Mouse (Mus musculus): Measurements from ENCODE around the gene Dnah11. TPM values are rescaled to one million over a fixed set of nuclear protein-coding genes. Genes with fewer than 3 reads are reported as not detected.

Dnah11 gene
- under 1 TPM; 0.74 to 0.98 TPM for total RNA-seq (2021)

DNA sequence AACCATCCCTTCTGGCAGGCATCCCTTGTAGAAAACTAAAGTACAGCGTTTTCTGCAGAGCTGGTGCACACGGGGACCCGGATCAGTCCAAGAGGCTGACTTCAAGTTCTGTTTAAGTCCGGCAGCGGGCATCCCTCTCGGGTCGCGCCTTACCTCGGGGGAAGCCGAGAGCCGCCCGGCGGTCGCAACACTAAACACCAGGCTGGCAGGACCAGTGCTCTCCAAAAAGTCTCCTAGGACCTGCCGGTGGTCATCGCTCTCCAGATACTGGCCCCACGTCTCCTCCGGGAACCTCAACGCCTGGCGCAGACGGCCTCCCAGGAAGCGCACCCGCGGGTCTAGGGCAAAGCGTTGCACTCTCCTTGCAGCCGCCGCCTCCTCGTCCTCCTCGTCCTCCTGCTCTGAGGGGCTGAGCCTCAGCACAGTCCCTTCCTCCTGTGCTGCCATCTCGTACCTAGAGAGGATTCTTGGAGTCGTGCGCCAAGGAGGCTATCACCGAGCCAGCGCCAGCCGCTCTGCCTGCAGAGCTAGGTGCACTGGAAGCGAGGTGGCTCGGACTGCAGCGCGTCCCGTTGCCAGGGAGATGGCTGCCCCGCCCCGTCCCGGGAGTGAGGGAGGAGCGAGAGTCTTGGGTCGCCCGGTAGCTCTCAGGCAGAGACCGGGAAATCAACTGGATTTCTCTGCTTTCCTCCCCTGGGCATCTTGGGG, at the start of gene Dnah11:
TSS of gene Dnah11 (minus strand) at position 658 of the 708 bp plus-strand sequence.
- DNase-seq = peak; percentile 66
- intact Hi-C loops (cut with DNase I) = no loop called here

DNA sequence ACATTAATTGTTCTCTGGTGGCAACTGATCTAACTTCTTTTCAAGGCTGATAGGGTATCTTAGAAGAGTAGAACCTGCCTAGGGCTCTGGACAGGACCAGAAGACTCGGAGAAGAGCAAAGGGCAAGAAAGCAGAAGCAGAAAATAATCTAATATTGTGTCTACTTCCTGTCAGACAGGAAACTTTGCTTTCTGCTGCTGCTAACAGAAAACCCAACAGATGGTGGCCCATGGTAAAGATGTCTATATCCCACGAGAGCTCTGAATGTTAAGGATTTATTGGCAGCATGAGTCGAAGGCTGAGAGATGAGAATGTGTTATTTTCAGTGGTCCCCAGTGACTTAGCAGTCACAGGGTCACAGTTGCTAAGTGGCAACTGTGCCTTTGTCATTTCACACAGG, 22.3 kb upstream of the Dnah11 start:
- DNase-seq = no peak

DNA sequence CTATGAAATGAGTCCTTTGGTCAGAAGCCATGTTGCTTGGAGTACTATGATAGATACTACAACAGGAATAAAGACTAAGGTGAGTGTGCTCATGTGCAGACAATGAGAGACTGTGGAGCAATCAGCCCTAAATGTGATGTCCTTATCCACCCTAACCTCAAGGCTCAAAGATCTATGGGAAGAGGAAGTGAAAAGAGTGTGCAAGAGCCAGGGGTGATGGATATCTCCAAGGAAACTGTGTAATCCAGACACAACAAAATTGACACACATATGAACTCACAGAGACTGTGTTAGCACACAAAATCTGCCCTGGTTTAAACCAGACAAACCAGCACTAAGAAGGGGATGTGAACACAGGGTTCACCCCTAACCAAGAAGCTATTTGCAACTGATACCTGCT, 21.2 kb upstream of the Dnah11 start:
- no peak for DNase-seq
- intact Hi-C loops (cut with DNase I) = no loop called here

More for the DNA sequence above, 22.3 kb upstream of the Dnah11 start:
- intact Hi-C loops (cut with DNase I) = no loop called here

DNA sequence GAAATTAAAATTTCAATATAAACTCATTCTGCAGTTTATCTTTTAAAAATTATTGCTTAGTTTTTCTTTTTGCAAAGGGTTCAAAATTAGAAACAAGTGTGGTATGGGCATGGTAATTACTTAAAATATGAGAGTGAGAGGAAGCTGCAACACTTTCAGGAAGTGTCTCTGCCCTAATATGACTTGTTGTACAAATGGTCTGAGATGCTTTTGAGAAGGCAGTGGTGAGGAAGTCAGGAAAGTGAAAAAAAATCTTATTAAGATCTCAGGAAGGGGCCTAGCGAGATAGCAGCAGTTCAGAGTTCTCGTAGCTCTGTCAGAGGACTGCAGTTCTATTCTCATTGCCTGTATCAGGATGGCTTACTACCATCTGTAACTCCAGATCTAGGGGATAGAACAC, 13.3 kb upstream of the Dnah11 start:
- DNase-seq = no peak
- intact Hi-C loops (cut with DNase I) = no loop called here

DNA sequence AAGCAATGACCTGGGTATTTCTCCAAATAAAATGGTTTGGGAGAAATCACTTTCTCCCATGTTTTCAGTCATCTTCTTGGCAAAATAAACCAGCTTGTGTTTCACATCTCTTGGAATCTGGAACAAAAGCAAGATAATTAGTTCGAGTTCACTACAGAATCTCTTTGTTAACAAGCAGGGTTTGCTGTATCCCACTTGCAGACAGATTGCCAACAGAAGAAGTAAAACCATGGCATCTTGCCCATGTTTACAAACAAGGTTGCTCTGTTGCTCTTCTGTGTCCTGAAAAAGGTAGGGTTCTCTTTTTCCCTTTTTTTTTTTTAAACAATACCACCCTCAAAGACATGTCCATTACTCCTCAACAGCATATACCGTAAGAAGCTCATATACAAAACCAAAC, 2.3 kb downstream of the Dnah11 start:
- DNase-seq = no peak
- intact Hi-C loops (cut with DNase I) = no loop called here

DNA sequence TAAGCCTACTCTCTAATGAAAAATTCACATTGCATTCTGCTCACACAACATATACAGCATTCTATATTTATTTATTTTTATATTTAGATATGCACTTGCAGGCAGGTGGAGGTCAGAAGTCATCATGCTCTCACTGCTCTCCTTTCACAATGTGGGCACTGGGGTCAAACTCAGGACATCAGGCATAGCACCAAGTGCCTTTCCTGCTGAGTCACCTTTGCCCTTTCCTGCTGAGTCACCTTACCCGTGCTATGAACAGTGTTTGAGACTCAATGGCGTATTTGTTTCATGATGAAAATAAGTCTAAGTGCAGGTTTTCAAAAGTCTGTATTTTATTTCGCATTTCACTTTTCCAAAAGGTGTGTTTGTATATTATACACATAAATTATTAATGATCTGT, 9.3 kb downstream of the Dnah11 start:
- intact Hi-C loops (cut with DNase I) = no loop called here
- no peak for DNase-seq

DNA sequence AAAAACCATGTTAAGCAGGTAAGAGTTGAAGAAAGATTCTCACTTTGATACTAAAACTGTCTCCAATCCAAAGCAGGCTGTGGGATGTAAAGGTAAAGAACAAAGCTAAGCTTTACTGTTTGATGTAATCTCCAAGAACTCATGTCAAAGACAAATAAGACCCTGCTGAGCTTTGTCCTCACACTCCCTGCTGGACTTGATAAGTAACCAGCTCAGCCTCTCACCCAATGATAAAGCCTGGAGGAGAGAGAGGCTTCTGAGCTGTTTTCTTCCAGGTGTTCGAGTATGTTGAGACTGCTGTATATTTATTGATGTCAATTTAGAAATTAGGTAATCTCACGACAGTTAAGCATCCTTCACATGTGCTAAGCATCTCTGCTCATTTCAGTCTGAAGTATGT, 11.2 kb downstream of the Dnah11 start:
- no peak for DNase-seq
- intact Hi-C loops (cut with DNase I) = no loop called here

DNA sequence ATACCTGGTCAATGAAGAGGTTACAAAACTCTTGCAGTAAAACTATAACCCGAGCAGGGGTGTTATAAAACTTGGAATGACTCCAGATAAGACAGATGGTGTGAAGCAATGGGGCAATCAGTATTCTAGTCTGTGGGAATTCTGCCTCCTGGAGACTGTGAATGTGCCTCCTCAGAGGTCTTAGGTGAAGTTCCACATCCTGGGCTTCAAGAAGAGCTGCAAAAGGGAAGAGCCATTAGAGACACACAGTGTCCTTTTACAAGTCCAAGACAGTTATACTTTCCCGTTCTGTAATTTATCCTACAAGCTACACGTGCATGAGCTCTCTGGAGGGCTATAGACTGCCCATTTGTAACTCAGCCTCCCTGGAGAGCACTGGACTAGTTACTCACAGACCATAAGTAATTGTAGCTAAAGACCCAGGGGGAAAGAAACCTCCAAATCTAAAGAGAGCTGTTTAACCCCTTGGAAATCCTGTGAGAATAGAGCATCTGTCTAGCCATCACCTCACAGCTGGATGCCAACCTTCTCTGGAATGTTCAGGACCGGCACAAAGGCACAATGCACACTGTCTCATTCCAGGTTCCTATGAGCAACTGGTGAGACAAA, 11.9 kb downstream of the Dnah11 start:
- DNase-seq = no peak
- intact Hi-C loops (cut with DNase I) = no loop called here

DNA sequence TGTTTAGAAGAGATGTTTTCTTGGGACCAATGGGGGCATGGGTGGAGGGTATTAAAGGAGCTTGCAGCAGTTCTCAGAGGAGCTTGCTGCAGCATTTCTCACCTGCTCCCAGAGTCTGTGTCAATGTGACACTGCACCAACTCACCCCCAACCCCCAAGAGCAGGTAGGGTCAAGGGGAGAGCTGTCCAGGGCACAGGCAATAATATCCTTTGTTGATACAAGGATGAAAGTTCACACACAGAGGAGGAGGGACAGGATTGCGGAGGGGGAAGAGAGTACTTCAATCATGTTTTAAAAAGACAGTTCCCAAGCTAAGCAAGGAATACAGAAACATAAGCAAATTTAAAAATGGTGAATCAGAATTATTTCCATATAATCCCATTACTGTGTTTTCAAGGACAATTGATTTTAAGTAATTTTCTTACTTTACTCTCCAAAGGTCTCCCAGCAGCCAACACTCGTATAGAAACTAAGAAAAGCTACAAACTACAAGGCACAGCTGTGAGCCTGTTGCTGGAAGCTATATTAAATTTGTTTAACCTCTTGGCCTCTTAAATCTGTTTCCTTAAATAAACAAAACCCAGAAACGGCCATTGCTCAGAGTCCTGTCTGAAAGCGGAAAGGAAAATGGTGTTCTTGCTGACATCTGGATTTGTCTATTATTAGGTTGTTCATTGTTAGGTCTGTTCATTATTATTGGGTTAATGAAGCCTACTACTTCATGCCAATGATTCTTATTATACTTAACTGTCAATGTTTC, 12.5 kb downstream of the Dnah11 start:
- intact Hi-C loops (cut with DNase I) = no loop called here
- no peak for DNase-seq

DNA sequence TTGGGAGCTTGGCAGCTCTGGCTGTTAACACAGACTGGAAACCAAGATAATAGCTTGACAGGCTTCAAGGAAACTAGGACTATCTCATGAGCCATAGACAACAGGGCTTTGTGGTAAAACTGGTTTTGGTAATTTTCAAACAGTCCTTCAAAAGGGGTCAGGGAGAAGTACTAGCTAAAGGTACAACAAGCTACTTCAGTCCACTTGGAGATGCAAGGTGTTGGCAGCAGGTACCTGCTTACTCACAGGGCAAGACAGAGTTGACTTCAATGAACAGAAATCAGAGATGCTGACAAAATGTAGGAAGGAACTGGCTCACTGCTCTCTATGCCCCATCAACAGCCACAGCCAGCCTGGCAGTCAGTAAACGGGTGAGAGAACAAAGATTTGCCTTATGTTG, 14.1 kb downstream of the Dnah11 start:
- DNase-seq = no peak
- intact Hi-C loops (cut with DNase I) = no loop called here

DNA sequence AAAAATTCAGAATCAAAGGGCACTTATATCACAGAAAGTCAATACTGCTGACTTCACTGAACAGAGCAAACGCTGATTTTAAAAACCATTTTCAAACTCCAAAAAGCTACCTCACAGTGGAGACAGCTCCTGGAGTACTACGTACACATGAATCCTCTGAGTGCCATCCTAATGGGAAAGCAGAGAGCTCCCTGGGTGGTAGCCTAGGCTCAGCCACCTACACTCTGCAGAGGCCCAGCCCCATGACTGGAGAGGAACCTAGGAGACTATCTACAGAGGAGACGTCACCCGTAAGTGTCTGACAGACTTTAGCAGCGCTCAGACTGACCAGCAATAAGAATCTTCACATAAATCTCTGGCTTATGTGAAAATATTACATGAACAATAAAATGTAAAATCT, 21.1 kb downstream of the Dnah11 start:
- no peak for DNase-seq
- intact Hi-C loops (cut with DNase I) = no loop called here

DNA sequence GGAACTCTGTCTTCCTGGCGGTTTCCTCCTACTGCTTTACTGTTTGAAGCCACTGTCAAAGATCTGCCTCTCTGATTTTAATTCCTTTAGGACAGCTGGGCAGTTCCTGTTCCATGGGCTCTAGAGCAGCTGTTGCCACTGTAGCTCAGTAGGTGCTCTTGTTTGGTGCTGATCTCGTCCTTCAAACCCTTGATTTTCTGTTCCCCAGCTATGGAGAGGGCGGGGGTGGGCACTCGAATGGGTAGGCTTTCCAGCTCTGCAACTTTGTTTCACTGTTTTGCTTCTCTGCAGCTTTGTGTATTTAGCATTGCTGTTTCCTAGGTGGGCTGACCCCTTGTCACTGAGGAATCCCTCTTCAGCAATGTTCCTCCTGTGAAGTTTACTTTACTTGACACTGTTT, 34.1 kb downstream of the Dnah11 start:
- no peak for DNase-seq
- intact Hi-C loops (cut with DNase I) = no loop called here

DNA sequence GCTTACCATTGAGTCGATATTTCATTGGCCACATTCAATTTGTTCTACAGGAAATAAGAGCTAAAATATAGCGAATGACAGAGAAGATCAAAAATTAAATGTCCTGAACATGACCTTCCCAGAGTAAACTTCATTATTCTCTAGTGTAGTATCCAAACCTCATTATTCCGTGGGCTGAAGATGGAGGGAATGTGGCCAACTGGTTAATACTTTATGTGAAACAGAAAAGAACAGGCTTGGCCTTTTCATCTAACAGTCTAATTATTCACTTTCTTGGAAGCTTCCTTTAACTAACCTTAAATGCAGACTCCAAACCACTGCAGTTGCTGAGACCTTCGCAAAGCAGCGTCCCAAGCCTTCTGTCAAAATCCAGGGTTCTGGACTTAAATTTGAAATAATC, 41.9 kb downstream of the Dnah11 start:
- no peak for DNase-seq
- intact Hi-C loops (cut with DNase I) = no loop called here

DNA sequence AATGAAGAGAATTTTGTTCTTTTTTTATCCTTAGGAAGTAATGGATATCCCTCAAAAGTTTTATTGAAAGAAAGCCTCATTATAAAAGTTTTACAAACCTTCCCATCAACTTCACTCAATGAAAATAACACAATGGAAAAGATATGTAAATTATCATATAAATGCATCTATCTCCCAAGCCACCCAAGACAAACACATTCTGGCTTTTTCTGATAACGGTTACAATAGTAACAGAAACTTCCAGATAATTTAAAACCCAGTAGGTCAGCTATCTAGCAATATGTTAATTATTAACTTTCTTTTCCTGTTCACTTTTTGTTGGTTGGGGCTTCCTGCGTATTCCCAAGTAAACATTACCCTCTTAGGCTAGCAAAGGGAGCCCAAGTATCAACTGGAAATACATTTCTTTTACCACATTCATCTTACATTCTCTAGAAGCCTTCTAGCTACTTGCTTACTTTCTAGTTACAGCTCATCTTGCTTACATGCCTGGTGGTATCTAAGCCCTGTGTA, 51.3 kb downstream of the Dnah11 start:
- intact Hi-C loops (cut with DNase I) = no loop called here
- no peak for DNase-seq

DNA sequence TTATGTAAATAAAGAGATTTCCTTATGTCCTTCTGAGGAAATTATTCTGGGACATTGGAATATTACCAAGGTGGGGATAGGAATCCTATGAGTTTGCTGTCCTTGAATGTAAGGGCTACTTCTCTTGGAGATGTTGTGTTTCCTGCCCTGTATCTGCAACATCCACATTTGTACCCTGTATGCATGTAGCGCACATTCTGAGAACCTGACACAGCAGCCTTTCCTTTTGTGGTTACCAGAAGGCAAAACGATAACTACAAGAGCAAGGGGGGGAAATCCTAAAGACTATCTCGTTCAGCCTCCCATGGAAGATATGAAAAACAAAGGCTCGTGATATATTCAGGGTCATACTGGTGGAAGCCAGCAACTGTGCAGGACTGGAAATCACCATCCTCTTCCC, 70.7 kb downstream of the Dnah11 start:
- DNase-seq = no peak
- intact Hi-C loops (cut with DNase I) = no loop called here

DNA sequence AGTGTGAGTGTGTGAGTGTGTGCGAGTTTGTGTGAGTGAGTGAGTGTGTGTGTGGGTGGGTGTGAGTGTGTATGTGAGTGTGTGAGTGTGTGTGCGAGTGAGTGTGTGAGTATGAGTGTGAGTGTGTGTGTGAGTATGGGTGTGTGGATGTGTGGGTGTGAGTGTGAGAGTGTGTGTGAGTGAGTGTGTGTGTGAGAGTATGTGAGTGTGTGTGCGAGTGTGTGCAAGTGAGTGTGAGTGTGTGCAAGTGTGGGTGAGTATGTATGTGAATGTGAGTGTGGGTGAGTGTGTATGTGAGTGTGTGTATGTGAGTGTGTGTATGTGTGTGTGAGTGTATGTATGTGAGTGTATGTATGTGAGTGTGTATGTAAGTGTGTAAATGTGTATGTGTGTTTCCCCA, 79.2 kb downstream of the Dnah11 start:
- intact Hi-C loops (cut with DNase I) = no loop called here
- no peak for DNase-seq

DNA sequence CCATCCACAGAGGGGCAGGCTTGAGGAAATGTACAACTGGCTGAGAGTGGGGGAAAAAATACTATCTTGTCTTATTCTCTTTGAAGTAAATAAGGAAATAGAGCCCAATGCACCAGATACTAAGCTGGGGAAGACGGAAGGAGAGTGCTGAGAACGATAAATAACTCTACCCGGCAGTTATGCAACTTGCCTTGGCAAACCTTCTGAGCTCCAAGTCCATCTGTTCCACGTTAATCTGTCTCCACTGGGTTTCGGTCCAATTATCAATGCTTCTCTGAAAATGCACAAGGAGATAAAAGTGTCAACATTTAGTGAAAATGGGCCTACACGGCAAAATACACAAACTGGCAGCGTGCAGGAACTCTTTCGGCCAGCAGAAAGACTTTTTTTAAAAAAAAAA, 86.2 kb downstream of the Dnah11 start:
- intact Hi-C loops (cut with DNase I) = no loop called here
- DNase-seq = no peak

DNA sequence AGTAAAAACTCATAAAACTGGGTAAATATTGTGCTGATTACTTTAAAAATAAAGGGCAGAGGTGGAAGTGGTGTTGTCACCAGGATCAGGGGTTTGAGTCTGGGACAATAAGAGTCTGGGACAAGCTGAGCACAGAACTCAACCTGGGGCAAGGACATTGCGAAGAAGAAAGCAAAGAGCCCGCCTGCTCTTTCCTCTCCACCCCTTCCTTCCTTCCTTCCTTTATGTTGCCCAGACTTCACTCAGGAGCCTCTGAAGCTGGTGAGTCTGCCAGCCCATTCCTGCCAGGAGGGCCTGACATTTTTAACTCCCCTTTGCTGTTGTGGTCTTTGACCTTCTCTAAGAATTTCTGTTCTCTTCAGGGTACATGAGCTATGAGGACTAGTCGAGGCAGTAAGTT, 86.9 kb downstream of the Dnah11 start:
- intact Hi-C loops (cut with DNase I) = no loop called here
- DNase-seq = no peak

DNA sequence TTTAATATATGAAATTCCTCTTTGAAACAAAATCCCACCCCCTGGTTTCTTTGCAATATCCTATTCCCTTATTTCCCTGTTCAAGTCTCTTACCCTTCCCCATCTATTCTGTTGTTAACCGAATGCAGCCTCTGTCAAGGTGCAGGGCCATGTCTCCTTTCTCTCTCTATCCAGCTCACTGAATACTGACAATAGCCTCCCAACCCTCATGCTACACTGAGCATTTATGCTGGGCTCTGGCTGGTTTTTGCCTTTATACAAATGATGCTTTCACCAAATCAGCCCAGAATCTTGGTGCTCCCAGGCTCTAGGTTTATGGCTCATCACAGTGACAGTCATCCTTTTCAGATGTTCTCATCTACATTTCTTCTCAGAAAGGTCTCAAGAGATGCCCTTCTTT, 91.1 kb downstream of the Dnah11 start:
- intact Hi-C loops (cut with DNase I) = no loop called here

DNA sequence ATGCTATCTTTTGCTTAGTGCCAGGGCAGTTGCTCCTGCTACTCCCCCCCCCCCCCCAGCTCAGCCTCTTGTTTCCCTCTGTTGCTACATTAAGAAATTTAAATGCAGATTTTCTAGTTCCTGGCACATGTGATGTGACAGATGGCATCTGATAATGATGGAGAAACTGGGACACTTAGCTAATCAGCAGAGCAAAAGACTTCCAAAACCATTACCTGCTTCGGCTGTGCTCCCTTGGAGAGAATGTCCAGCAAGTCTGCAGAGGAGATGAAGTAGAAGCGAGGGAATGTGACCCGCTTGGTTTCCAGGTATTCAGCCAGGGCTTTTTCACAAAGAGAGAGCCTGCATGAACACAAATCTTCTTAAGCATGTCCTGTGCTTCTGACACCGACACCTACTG, 94.3 kb downstream of the Dnah11 start:
- intact Hi-C loops (cut with DNase I) = no loop called here
- DNase-seq = no peak

More for the DNA sequence above, 91.1 kb downstream of the Dnah11 start:
- no peak for DNase-seq

DNA sequence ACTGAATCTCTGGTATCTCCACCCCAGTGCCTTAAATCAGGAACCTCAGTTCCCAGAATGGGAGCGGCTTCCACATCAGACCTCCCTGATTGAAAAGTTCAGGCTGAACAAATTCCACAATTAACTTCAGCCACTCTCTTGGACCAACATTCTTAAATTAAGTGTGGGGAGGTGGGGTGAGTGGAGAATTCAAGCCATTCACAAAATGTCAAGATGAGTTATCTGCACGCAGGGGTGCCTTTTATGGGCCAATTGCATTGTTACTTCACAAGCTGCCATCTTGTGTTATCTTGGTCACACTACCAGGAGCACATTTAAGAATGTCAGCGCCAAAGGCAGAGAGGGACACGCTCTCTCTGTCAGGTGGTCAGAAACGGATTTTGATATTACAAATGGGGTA, 99.1 kb downstream of the Dnah11 start:
- intact Hi-C loops (cut with DNase I) = no loop called here
- DNase-seq = no peak

DNA sequence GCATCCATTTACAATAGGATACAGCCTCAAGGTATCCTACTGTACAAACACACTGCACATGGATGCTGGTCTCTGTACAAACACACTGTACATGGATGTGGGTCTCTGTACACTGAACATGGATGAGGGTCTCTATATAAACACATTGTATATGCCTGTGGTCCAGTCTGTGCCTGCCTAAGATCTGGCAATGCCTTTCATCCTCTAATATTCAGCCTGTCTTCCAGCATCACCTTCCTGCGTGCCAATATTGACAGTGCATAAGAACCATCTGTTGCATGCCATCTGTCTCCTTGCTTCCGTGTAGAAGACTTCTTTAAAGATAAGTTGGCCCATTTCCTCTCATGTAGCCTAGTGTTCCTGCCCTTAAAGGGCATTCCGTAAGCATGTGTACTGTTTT, 100.6 kb downstream of the Dnah11 start:
- DNase-seq = no peak
- intact Hi-C loops (cut with DNase I) = no loop called here
